Mouse (Mus musculus) gastrocnemius, postnatal 10 days (tissue): ENCODE measurements around the gene Slc25a21. TPM values are rescaled to one million over a fixed set of nuclear protein-coding genes. Genes with fewer than 3 reads are reported as not detected.

Experiments used
- DNase-seq: peaks from one replicate; pipeline ENCODE4 v3.0.0; 2021; ENCODE audit warnings: mixed read lengths
- total RNA-seq, 2 experiments: library from RNA; stranded (reverse); gene quantifications; 2 replicates each; pipeline ENCODE4 v1.2.3; 2021

Gene Slc25a21
- total RNA-seq, 2 experiments from 2014 or later = 0.35 to 0.54 TPM

DNA sequence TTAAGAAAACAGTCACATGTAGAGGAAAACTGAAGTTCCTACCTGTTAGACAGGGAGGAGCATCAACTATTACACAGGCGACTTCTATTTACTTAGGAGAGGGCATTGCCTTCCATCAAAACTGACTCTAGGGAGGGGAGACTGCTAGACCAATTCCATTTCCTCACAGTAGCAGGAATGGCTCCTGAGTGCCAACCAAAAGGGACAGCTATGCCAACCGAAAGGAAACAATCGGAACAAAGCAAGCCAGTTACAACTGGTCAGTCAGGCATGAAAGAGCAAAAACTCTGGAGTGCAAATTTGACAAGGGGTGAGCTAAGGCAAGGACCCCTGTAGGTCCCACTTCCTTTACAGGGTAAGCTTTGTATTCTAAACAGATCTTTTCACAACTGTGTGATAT is 319.5 kb downstream of the Slc25a21 start:
- DNase-seq = no peak

DNA sequence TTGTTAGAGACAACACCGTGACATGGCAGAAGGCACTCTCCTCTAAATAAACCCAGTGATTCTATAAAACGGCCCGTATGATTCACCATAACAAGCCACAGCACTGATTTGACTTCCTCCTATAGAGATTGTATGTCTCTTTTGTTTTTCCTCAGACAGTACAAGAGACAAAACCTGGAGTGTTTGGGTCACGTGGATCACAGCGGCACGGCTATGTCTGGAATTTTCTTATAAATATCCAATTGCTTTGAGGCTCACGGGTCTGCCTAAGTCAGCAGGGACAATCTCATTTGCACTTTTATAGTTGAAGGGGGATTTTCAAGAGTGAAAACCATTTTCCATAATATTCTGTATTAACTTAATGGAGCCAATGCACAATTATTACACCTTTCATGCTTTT is 320.7 kb downstream of the Slc25a21 start:
- no peak for DNase-seq

DNA sequence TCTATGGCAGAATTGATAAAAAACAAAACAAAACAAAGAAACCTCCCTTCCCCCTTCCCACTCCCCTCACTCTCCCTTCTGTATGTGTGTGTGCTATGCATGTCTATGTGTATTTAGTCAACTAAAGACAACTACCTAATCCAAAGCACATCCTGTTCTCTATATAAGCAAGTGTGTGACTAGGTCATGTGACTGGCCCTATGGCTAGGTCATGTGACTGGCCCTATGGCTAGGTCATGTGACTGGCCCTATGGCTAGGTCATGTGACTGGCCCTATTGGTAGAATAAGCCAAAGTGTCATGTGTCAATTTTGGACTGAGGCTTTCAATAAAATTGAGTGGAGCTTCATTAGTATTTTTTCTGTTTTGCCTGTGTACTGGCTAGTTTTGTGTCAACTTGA is 324.1 kb downstream of the Slc25a21 start:
- no peak for DNase-seq

DNA sequence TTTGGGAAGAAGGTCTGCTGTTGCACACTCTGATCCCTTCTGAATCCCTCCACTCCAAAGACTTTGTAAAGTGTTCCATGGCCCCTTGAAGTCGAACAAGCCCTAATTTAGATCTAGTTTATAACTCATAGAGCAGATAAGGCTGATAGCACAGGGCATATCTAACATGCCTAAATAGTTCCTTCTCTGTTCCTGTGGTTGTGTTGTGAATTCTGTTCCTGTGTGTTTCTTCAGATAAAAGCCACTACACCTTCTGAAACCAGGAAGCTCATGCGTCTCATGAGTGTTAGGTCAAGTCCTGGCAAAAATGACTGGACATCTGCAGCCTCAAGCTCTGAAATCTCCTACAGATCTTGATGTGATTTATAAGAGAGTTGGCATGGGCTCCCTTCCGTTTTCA is 326.7 kb downstream of the Slc25a21 start:
- DNase-seq = no peak

DNA sequence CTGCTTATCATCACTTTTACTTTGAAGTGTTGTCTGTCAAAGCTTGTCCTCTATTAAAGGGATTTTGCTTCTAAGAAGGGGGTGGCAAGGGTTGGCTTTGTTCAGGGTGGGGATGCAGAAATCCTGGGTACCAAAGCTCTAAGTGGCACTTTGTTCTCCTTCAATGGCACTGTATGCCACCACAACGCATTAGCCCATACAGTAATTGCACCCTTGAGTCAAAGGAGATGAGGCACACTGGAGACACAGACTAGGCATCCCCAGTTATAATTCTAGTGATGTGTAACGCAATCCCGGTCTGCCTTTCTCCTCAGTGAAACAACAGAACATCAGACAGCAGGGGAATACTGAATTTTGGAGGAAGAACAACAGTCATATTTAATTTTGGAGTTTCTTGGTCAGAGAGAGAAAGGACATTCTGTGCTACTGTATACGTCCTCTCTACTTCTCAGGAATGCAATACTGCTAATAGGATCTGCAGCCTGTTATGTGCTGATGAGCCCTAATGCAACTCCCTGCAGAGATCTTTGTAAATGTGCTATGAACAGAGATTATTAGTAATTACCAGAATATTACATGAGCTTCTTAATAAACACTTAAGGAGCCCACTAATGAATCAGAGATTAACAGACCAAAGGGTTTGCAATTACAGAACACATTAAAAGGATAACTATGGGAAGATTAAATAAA is 333.3 kb downstream of the Slc25a21 start:
- no peak for DNase-seq

DNA sequence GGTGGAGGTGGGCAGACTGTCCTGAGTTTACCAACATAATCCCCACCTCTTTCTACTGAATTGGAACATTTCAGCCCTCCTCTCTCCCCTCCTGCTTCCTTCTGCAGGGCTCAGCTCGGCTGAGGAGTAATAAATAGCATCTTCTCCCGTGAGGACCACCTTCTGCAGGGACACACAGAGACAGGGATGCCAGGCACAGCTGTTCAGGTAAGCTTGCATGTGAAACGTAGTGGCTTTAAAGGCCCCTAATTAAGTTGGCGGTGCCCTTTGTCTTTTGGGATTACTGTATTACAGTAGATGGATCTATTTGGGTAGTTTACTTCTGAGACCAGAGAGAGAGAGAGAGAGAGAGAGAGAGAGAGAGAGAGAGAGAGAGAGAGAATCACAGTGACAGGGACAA is 344.6 kb downstream of the Slc25a21 start:
- DNase-seq = no peak

DNA sequence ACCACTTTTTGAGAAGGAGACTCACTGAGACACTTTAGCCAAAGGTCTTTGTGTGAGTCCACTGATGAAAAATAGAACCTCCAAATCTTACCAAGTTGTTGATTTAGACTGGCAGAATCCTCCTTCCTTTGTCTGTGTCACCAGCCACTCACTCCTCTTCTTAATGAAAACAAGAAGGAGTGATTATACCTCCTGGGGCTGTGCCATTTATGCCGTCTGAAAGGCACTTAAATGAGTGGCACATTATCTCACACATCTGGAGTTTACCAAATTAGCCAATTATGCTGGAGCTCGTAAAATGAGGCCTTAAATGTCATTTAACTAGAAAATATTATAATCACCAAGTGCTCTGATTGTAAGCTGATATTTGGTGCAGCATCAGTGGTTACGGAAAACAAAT is 345.8 kb downstream of the Slc25a21 start:
- no peak for DNase-seq

DNA sequence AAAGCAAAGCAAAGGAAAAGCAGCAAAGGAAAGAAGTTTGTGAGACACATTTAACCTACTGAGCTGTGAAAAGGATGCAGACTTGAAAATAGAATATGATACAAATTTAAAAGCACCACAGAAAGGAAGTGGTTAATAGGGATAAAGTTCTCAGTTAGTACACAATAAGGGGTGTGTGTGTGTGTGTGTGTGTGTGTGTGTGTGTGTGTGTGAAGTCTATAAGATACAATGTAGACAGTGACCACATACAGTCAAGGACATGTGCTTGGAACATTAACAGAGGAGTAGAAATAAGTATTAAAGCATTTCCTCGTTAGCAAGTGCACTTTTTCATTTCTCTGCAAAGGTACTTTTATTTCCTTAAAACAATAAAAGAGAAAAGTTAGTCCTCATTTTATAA is 367.3 kb downstream of the Slc25a21 start:
- DNase-seq = no peak

DNA sequence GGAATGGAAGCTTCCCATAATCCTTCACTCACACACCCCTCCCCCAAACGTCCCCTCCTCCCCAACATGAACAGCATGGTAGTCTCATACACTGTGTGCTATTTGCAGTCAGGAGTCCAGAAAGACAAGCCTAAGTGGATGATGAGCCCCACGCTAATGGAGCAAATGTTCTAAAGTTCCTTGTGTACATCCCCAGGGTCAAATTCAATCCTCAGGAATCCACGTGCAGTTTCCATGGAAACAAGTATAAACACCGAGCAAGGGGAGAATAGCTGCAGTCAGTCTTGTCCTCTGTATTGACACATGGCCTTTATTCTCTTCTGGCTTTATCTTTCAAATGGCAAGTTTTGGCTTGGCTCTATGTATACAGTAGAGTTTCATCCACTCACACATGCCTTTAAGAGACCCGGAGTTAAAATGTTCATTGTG is 367.8 kb downstream of the Slc25a21 start:
- no peak for DNase-seq

DNA sequence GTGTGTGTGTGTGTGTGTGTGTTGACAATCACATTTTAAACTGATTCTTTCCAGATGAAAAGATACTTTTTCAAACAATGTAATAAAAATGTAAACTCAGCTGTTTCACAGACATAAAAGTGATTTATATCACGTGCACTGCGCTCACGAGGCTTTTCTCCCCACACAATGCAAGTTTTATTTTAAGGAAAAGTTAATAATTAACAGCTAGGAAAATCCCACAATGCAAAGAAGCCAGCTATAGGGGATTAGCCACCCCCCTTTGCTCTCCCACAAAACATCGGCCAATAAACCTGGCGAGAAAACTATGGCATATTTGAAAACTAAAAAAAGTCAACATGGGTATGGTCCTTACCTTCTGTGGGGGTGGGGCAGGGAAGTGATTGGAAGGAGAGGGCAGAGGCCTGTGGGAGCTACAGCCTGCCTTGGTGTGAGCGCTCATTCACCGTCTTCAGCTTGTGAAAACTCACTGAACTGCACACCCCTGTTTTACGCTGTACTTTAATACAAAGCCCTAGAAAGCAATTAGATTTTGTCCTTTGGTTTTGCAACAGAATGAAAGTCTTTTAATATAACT is 369.4 kb downstream of the Slc25a21 start:
- DNase-seq = no peak

DNA sequence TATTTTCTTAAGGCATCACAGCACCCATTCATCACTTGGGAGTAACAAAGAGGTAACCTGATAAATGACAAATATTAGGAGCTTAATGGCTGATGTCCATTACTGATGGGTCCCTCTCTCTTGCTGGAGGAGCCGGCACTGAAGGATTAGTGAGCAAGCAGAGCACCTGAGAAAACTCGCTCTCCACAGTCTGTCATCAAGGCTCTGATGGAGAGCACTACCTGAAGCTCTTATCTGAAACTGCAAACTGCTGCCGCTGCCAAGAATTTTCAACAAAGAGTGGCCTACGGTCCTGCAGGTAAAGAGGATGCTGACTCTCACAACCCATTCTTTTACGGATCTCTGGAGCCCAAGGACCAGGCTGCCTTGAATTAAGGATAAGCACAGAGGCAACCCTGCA is 372.6 kb downstream of the Slc25a21 start:
- DNase-seq = no peak

DNA sequence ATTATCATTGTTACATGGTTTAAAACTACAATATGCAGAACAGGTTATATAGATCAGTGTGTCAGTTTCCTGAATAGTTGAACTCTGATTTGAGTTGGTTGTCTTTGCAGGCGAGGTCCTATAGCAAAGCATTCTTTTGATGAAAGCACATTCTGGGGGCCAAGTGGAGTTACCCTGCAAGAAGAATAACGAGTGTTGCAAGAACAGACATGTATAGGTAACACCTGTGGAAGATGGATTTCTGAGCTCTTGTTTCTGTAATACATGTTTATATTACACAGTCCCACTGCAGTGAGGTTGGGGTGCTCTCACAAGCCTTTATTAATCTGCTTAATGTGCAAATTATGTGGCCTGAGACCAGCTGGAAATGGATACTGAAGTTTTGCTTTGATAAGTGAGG is 375.1 kb downstream of the Slc25a21 start:
- DNase-seq = no peak

DNA sequence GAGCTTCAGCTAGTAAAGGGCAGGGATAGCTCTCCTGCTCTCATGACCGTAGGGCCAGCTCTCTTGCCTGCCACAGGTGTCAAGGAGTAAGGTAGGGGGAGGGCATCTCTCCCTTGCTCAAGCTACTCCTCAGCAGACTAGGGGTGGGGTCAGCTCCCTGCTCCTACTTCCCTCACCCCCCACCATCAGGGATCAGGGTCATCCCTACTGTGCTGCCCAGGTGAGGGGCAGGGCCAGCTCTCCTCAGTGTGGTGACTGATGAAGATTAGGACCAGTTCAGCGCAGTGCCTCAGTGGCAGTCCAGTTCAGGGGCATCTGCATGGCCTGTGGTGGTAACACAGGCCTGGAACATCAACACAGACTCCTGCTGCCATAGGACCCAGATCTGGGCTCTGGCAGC is 376.7 kb downstream of the Slc25a21 start:
- DNase-seq = no peak

DNA sequence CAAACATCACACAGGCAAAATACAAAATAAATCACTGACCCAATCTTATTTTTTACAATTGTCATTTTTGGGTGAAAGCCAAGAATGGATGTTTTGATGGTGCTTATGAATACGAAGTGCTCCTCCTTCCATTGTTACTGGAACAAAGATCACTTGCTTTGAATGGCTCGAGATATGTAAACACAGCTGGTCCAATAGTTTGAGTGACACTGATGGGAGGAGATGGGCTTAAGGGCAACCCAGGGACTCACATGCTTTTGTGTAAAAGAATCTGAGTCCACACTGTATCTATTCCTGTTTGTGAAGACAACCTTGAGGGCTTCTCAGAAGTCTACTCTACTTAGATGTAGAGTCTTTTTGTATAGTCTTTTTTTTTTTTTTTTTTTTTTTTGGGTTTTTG is 389.8 kb downstream of the Slc25a21 start:
- no peak for DNase-seq

DNA sequence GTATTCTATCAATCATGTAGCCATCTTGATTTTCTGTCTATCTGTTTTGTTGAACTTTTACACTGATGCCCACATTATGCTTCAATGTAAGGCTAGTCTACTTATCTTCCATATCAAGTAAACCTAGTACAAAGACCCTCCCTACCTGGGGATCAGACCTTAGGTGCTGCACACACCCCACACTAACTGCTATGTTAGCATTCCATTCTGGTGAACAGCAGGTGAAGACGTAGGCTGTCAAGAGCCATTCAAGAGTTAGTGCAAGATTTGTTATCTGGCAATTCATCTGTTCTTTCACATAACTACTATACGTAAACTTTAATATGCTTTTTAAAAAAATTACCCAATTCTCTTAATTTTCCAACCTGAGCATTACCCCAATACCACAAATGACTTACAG is 390.2 kb downstream of the Slc25a21 start:
- DNase-seq = no peak

DNA sequence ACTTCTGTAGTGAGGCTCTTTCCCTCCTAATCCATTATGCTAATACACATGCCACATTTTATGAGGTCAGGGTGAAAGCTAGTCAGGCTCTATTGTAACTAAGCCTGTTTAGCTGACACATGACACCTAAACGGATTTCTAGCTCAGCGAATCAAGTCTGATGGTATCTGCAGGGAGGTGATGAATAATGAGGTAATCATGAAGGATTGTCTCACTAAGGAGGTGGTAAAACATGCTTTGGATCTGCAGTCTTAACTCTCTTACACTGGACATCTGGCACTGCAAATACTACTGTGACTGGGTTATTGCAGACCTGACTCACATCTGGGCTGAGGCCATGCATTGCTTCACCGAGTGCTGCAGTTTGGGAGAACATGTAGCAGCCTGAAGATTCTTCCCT is 392.8 kb downstream of the Slc25a21 start:
- no peak for DNase-seq

DNA sequence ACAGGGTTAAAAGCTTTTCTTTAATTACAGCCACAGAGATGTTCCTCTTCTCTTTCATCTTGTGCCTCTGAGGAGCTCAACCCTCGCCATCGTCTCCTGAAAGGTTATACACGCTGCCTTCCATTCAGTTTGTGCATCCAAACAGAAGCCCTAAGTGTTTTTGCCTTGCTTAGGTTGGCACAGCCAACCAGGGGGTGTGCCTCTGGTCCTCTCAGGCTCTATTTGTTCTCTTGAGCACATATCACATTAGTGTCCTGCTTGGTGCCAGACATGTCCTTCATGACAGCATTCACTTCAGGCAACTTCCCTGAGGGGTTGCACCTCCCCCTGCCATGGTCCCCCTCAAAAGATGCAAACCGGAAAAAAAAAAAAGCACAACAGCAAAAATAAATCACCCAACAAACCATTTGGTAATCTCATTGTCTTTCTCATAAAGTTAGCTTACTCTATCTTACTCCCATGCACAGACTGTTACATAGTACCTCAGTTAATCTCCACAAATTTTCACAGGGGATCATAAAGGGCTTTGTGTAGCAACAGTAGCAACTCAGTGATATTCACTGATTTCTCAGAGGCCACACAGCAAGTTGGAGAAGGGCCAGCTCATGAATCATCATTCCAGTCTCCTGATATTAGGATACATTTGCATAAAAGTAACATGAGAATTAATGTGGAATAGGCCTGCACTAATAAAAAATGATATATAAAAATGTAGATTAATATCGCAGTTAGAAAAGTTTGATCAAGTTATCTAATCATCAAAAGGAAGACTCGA is 398.4 kb downstream of the Slc25a21 start:
- DNase-seq = no peak

DNA sequence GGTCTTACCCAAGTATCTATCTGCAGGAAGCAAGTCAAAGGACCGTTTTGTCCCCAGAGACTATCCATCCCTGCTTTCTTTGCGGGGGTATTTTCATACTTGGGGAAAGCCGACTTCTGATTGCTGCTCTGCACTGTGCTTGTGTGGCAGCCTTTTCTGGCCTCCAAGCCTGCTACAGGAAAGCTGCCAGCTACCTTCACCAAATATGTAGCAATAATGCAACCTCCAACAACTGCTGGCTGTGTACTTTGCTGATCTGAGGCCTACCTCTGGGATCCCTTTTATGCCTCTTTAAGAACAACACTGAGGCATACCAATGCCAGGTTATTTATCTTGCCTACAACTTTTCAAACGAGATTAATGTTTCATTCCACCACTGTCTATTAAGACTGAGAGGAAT is 408.0 kb downstream of the Slc25a21 start:
- no peak for DNase-seq

DNA sequence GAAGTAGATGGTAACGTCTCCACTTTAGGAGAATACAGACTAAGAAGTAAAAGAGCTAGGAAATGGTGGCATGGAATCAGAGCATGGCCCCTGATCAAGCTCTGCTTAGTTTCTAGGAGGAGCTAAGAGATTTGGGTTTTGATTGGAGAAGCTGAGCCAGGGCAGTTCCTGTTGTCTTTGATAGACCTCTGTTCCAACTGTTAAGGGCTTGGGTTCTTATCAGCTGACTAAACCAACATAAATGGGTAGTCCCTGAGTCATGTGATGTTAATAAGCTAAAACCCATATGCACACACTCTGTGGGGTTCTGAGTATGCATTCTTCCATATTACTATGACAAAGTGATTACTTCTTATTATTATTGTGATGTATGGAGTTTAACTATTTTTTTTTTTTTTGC is 412.0 kb downstream of the Slc25a21 start:
- no peak for DNase-seq

DNA sequence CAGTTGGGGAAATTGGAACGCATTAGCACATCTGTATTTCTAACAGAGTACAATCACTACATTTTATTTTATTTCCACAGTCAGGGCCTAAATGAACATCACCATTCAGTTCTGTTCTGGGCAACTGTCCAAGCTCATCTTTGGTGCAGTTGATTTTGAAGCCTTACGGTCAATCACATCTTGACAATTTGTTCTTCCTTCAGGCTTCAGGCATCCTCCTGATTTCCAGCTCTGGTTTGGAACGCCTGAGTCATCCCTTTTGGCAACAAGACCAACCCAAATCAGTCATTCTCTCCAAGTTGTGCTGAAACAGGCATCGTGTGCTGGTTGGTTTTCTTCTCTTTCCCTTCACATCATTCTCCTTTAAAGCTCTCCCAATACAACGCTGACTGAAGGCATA is 416.1 kb downstream of the Slc25a21 start:
- no peak for DNase-seq

DNA sequence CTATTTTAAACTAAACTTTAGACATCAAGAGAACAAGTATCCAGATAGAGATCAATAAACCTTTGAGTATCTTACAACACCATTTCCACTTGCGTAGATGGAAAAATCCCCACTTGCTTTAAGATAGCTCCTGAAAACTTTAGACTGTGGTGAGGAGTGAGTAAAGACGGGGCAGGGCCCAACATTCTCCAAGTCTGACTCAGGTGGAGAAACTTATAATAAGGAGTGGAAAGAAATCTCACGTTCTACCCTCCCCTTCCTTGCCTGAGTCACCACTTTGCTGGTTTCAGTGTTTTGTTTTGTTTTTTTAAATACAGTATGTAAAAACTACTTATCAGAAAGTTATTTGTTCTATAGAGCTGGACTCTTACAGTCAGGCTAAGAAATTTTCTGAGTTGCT is 417.7 kb downstream of the Slc25a21 start:
- no peak for DNase-seq

DNA sequence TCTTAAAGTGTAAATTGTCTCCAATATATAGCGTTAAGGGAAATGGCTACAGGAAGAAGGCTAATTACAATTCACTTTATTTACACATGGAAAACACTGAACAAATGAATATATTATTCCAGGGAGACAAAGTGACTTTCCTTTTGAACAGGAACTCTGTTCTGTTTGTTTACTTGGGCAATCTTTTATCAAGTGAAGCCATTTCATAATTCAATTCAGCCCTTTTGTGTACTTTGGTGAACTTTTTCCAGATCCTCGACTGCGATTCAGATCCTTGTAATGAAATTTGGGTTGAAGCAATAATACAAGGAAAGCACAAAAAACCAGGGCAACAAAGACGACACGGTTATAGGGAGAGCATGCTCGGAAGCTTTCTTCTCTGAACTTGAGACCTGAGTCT is 423.3 kb downstream of the Slc25a21 start:
- DNase-seq = no peak

DNA sequence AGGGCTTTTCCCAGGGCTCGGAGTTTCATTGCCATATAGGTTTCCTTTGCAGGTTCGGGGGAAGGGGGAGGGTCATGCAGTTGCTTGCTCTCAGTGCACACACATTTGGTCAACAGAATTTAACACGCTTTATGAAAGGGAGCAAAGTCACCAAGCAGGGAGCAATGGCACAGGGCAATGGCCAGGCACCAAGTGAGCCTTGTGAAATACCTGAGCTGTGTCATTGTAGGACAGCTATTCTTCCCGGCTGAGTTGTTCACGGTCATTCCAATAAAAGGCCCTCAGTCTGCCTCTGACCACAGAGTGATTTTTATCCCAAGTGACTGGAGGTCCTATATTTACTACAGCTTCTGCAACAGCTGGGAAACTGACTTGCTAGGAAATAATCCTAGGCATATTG is 427.9 kb downstream of the Slc25a21 start:
- DNase-seq = no peak

DNA sequence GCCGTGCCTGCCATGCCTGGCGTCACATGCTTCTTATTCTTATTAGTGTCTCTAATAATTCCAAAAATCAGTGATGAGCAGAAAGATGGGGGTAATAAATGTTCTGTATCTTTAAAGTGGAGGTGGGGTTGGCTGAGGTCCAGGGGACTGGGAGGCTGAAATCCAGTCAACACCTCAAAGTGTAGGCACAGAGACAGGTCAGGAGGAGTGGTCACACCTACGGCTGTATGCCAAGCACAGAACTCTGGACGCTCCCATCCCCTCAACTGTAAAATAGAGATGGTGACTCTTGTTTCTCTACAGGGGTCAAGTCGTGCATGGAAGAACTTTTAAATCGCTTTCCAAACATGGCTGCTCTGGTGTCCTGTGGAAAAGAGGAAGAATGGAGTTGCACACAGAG is 429.8 kb downstream of the Slc25a21 start:
- DNase-seq = no peak
